Mouse (Mus musculus) limb, embryonic 14.5 days (tissue): ENCODE measurements around the gene Slc35e3. TPM values are rescaled to one million over a fixed set of nuclear protein-coding genes. Genes with fewer than 3 reads are reported as not detected.
"Not testable (repeated sequence)": the region's sequence is repeated elsewhere in the genome, so short reads cannot be mapped to it uniquely, and the experiment has no call there.

Experiments
- ATAC-seq: fragments of 200-750 bp; cut with Nextera tagmentation; 2 replicates; pipeline ENCODE4 v1.8.0; 2017; ENCODE audit warnings: low read depth, moderate number of reproducible peaks, moderate TSS enrichment; ENCODE audit not compliant: low FRiP score
- DNase-seq: peaks from one replicate; pipeline ENCODE4 v3.0.0-alpha.2; 2015; ENCODE audit warnings: low spot score
- H3K27ac ChIP-seq: fragments of 300-500 bp; sonication (generic); replicated peaks from 2 replicates; pipeline ENCODE4 v1.5.1; 2014; ENCODE audit warnings: low read depth, mild to moderate bottlenecking, low read length, moderate library complexity, mixed read lengths
- H3K27me3 ChIP-seq: fragments of 300-500 bp; sonication (generic); 2 replicates; pipeline ENCODE4 v1.6.1; 2014; ENCODE audit warnings: low read length, mixed read lengths; ENCODE audit not compliant: control insufficient read depth, insufficient read depth
- H3K36me3 ChIP-seq: fragments of 300-500 bp; sonication (generic); 2 replicates; pipeline ENCODE4 v1.6.1; 2014; ENCODE audit warnings: mild to moderate bottlenecking, low read length, moderate library complexity, mixed read lengths; ENCODE audit not compliant: control insufficient read depth, insufficient read depth
- H3K4me1 ChIP-seq: fragments of 300-500 bp; sonication (generic); 2 replicates; pipeline ENCODE4 v1.6.1; 2014; ENCODE audit warnings: antibody characterized with exemption, low read length, mixed read lengths; ENCODE audit not compliant: control insufficient read depth, insufficient read depth
- H3K4me2 ChIP-seq: fragments of 300-500 bp; sonication (generic); replicated peaks from 2 replicates; pipeline ENCODE4 v1.6.1; 2014; ENCODE audit warnings: low read depth, mild to moderate bottlenecking, low read length, moderate library complexity; ENCODE audit not compliant: severe bottlenecking
- H3K4me3 ChIP-seq: fragments of 300-500 bp; sonication (generic); replicated peaks from 2 replicates; pipeline ENCODE4 v1.5.1; 2014; ENCODE audit warnings: low read length
- H3K9ac ChIP-seq: fragments of 300-500 bp; sonication (generic); 2 replicates; pipeline ENCODE4 v1.6.1; 2014; ENCODE audit warnings: mild to moderate bottlenecking, low read depth, low read length, moderate library complexity; ENCODE audit not compliant: severe bottlenecking
- H3K9me3 ChIP-seq: fragments of 300-500 bp; sonication (generic); 2 replicates; pipeline ENCODE4 v1.6.1; 2016; ENCODE audit warnings: low read length; ENCODE audit not compliant: control insufficient read depth
- POLR2A ChIP-seq: fragments of 200-500 bp; IDR thresholded peaks from 2 replicates; pipeline ENCODE4 v1.8.0; 2012; ENCODE audit warnings: inconsistent platforms, mild to moderate bottlenecking, moderate library complexity, borderline replicate concordance; ENCODE audit not compliant: insufficient read depth, insufficient read length; ENCODE audit errors: extremely low read depth
- WGBS: fragments of 180-500 bp; shearing (Covaris S2); extraction: QIAGEN DNeasy Blood & Tissue Kit; methylation state at CpG from one replicate; pipeline ENCODE4 v1.1.7; 2014; 5-methylcytosine and 5-hydroxymethylcytosine counted together
- polyA plus RNA-seq, 2 experiments: library from polyadenylated mRNA; depleted of rRNA in 1 of 2; stranded (reverse) in 1 of 2; unstranded in 1 of 2; fragments of >200 nt; fragmentation: Nextera tagmentation in 1 of 2; extraction: Ambion mirVana in 1 of 2; gene quantifications; 2 replicates each; pipeline versions ENCODE4 v1.2.1 to v1.2.3; 2012 to 2014

Slc35e3 gene
- polyA plus RNA-seq, 2 experiments: 21.7 to 36.2 TPM

DNA sequence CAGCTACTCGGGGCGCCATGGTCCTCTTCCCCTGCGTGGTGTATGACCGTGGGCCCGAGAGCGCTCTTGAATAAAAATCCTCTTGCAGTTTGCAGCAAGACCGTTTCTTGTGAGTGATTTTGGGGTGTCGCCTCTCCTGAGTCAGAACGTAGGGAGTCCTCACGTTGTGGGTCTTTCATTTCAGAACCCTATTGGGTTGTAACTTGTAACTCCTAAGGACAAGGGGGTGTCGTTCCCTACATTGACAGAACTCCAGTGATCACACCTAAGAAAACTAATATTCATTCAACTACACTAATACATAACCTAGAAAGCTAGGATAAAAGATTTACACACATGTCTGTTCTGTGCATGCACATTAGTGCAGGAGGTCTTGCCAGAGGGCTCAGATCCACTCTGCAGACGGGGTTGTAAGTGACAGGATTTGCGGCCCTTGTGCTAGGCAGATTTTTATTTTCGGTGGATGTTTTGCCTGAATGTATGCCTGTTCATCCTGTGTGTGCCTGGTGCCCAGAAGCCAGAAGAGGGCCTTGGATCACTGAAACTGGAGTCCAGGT is 3.7 kb upstream of the Slc35e3 start:
- Histone ChIP-seq H3K4me1 (peaks cover 4% of the 10 kb centered on the region; the same call in 1 of the 2 replicates), H3K4me3 (no peak overlapping the region), H3K36me3 (peaks cover 53% of the 10 kb centered on the region), H3K27me3 (no peaks in the 10 kb centered on the region), H3K4me2 (no peak overlapping the region), H3K27ac (no peak overlapping the region), H3K9me3 (no peaks in the 10 kb centered on the region), H3K9ac (no peak overlapping the region)
- 92% methylated on average over 14 of the region's 14 CpGs for WGBS
- DNase-seq (no peak), ATAC-seq (no peak)
- no peak for TF ChIP-seq POLR2A

DNA sequence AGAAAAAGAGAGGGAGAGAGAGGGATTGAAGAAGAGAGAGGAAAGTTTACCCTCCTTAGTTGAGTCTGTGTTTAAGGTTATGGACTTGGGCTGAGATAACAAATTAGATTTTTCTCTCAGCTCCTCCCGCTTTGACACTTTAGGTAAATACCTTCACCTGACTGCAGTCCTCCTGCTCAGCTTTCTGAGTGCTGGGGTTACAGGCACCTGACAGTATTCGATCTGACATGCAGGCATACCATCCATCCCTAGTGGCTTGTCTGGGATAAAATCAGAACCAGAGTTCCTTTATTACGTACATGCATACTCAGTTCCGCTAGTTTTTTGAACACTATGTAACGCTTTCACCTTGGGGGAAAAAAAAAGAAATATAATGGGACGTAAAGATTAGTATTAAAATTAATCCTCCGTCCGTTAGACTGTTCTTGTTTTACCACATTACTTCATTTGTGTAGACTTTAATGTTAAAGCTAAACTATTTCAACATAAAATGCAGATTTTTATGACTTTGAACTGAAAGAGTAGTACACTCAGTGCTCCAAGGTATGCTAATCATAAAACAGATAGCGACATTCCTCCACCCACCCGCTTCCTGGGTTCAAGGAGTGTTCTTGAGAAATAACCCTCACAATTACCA is 3.0 kb upstream of the Slc35e3 start:
- DNase-seq: no peak
- 85% methylated on average over 10 of the region's 10 CpGs for WGBS
- Histone ChIP-seq H3K36me3 (peaks cover 46% of the 10 kb centered on the region), H3K4me3 (no peak overlapping the region), H3K4me2 (no peak overlapping the region), H3K27ac (no peak overlapping the region), H3K27me3 (no peaks in the 10 kb centered on the region), H3K9ac (no peak overlapping the region), H3K9me3 (no peaks in the 10 kb centered on the region), H3K4me1 (peaks cover 6% of the 10 kb centered on the region)
- ATAC-seq: no peak
- TF ChIP-seq POLR2A: no peak

DNA sequence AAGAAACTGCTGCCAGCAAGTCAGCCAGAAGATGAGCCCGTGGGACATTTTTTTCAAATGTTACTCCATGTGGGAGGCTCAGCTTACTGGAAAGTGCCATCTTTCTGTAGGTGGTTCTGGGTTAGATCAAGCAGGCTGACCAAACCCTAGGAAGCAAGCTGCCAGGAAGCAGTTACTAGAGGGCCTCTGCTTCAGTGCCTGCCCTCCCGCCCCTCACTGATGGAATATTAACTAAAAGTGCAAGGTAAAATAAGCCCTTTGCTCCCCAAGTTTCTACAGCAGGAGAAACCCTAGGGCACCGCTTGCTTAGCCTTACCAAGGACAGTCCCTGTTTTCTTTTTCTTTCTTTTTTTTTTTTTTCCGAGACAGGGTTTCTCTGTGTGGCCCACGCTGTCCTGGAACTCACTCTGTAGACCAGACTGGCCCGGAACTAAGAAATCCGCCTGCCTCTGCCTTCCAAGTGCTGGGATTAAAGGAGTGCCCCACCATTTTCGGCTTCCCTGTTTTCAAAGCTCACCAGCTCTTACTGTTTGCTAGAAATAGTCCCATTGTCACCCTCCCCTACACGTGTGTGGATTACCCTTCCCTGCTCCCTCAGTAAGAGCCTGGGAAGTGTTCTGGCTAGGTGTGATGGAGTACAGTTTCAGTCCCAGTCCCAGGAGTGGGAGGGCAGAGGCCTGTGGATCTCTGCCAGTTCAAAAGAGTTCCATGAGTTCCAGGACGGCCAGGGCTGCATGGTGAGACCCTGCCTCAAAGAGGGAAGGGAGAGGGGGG is 2.3 kb upstream of the Slc35e3 start:
- Histone ChIP-seq H3K4me3 (no peak overlapping the region), H3K27ac (no peak overlapping the region), H3K4me1 (peaks cover 10% of the 10 kb centered on the region), H3K27me3 (no peaks in the 10 kb centered on the region), H3K9me3 (no peaks in the 10 kb centered on the region), H3K9ac (no peak overlapping the region), H3K36me3 (peaks cover 41% of the 10 kb centered on the region), H3K4me2 (no peak overlapping the region)
- WGBS: 84% methylated on average over 10 of the region's 10 CpGs
- TF ChIP-seq POLR2A: no peak
- ATAC-seq: no peak
- no peak for DNase-seq

DNA sequence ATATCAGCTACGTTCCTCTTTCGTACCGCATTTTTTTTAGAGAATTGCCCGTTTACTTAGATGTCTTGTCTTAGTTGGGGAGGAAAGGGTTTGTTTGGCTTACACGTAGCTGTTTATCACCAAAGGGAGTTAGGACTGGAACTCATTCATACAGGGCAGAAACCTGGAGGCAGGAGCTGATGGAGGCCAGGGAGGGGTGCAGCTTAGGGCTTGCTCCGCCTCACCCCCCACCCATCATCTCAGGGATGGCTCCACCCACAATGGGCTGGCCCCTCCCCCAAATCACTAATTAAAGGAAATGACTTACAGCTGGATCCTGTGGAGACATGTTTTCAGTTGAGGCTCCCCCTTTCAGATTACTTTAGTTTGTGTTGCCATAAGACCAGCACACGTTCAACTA is 1.5 kb upstream of the Slc35e3 start:
- DNase-seq (no peak), ATAC-seq (no peak)
- no peaks in the 10 kb centered on the region for H3K9me3 ChIP-seq
- TF ChIP-seq POLR2A: no peak
- no peaks in the 10 kb centered on the region for H3K27me3 ChIP-seq
- H3K4me1 ChIP-seq: peaks cover 10% of the 10 kb centered on the region
- H3K27ac ChIP-seq: no peak overlapping the region
- H3K4me3 ChIP-seq: no peak overlapping the region
- peaks cover 38% of the 10 kb centered on the region for H3K36me3 ChIP-seq
- no peak overlapping the region for H3K9ac ChIP-seq
- 85% methylated on average over 7 of the region's 7 CpGs for WGBS
- H3K4me2 ChIP-seq: no peak overlapping the region

DNA sequence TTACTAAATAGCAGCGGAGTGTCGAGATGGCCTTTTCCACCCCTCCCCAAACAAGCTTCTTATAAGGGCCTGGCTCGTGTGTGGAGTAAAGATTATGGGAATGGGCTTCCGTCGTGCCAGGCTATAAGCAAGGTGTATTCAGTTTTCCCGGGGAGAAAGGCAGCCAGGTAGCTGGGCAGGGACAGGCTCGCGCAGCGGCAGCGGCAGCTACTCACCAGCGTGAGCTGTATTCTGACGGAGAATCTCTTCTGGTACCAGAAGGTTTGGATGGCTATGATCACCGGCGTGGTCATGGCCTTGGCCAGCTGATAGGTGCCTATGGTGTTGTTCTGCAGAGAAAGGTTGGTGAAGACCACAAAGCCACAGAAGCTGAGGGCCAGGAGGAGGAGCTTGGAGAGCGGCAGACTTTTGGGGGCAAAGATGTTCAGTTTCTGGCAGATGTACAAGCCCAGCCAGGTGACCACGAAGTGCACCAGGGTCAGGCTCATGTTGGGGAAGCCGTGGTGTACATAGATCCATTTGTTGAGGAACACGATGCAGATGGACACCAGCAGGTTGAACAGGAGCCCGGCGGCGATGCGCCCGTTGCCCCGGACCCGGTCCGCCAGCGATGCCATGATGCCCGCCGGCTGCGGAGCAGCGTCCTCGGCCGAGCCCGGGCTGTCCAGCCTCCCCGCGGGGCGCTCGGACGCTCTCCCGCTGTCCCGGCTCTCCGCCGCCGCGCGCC is 432 bp downstream of the Slc35e3 start:
- whole genome bisulfite sequencing: under 1% methylated on average over 14 of the region's 46 CpGs
- not testable (repeated sequence) for H3K9me3 ChIP-seq, ATAC-seq, H3K27me3 ChIP-seq, DNase-seq
- peak overlapping the region; percentile 74 for H3K4me2 ChIP-seq
- H3K9ac ChIP-seq: peak overlapping the region; percentile 62
- peak overlapping the region; percentile 83 for H3K27ac ChIP-seq
- peak overlapping the region; percentile 55 for H3K4me3 ChIP-seq
- peaks cover 19% of the 10 kb centered on the region for H3K36me3 ChIP-seq
- H3K4me1 ChIP-seq: peaks cover 14% of the 10 kb centered on the region
